Mouse (Mus musculus): ENCODE measurements around the gene Lsm3.

- no peak for TF ChIP-seq CTCF (IDR thresholded peaks at IDR 0.05; ENCODE audit: low read depth)
- no peak for TF ChIP-seq EP300 (optimal IDR thresholded peaks at IDR 0.05)
Measured at GRCm38 (mm10) chr6:91552693-91553092, 37.0 kb downstream of the Lsm3 start.
